Mouse (Mus musculus): Measurements from ENCODE around the gene Stard9. TPM values are rescaled to one million over a fixed set of nuclear protein-coding genes. Genes with fewer than 3 reads are reported as not detected.
"Not testable (repeated sequence)": the region's sequence is repeated elsewhere in the genome, so short reads cannot be mapped to it uniquely, and the experiment has no call there.

The Stard9 gene
- polyA plus RNA-seq, 1 experiment: 22.1 TPM

DNA sequence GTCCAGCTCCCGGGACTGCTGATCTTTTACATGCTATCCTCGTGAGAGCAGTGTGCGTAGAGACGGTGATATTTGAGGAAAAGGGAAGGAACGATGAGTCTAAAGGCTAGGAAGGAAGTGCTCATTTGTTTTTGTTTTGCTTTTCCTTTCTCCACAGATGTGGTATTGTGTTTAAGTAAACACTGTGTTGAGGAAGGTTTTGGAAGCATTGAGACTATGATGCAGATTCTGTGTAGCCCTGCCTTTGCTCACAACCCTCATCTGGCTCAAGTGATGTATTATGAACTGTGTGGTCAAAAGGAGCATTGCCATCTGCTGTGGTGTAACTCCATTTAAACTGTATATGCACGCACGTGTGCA lies 24.0 kb downstream of the Stard9 start:
- DNase-seq (ENCODE audit: low spot score): no peak

DNA sequence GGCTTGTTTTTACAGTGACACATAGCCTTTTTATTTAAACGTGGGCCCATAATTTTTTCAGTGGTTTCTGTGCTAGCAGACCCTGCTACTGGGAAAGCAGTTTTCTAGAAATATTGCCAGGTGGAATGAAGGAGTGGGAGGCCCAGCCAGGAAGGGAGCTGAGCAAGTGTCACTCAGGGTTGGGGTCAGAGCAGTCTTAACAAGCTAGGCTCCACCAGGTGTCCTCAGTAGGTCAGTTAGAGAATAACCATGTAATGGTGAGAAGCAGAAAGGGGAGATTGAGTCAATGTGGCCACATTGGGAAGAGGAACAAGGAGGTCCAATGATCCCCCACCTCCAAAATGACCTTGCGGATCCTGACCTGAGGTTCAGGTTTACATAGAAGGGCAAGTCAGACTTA lies 25.8 kb downstream of the Stard9 start:
- no peak for DNase-seq (ENCODE audit: low spot score)

DNA sequence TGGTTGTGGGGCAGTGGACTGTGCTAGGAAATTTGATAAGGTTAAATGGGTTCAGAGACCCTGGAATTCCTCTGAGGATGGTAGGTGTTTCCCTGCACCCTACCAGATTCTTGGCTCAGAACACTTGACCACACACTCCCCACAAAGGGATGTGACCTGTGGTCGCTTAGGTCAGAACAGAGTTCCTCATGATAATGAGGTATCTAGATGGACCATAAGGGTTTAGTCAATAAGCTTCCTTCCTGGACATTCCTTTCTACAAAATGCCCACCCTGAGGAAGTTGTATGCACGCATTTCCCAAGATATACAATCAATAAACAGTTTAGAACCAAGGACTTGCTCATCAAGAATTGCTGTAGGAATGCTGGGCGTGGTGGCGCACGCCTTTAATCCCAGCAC lies 27.0 kb downstream of the Stard9 start:
- no peak for DNase-seq (ENCODE audit: low spot score)

GRCm38 (mm10) chr2:120656711-120657110 lies 27.8 kb downstream of the Stard9 start:
- no peak for DNase-seq (ENCODE audit: low spot score)

DNA sequence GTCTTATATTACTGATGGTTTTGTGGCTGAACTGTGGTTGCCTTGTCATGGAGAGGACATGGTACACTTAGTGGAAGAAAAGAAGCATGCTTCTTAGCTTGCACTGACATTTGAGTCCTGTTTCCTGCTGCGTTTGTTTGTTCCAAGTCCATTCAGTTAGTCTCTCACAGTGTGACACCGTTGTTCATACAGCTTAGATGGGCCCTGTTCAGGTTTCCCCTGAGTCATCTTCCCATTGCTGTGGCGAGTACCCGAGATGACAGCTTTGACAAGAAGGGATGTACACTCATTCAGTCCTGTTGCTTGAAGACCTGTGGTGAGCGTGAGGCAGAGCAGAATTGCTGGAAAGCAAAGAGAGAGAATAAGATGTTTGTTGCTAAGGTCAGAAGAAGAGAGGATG lies 29.6 kb downstream of the Stard9 start:
- DNase-seq (ENCODE audit: low spot score): no peak

- DNase-seq (ENCODE audit: low spot score): no peak
Observed at GRCm38 (mm10) chr2:120659318-120659717, 30.4 kb downstream of the Stard9 start.

GRCm38 (mm10) chr2:120660486-120661078 lies 31.7 kb downstream of the Stard9 start:
- DNase-seq (ENCODE audit: low spot score): no peak

DNA sequence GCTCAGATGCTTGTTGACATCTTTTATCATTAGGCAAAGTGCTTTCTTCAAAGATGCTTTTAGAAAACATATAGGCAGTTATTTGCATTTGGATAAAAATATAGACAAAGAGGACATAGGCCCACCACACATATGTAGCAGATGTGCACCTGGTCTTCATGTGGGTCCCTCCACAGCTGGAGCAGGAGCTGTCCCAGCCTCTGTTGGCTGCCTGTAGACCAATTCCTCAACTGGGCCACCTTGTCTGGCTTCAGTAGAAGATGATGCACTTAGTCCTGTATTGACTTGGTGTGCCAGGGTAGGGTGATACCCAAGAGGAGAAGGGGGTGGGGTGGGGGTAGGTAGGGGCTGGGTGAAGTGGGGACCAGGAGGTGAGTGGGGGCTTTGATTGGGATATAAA lies 33.8 kb downstream of the Stard9 start:
- DNase-seq (ENCODE audit: low spot score): no peak

DNA sequence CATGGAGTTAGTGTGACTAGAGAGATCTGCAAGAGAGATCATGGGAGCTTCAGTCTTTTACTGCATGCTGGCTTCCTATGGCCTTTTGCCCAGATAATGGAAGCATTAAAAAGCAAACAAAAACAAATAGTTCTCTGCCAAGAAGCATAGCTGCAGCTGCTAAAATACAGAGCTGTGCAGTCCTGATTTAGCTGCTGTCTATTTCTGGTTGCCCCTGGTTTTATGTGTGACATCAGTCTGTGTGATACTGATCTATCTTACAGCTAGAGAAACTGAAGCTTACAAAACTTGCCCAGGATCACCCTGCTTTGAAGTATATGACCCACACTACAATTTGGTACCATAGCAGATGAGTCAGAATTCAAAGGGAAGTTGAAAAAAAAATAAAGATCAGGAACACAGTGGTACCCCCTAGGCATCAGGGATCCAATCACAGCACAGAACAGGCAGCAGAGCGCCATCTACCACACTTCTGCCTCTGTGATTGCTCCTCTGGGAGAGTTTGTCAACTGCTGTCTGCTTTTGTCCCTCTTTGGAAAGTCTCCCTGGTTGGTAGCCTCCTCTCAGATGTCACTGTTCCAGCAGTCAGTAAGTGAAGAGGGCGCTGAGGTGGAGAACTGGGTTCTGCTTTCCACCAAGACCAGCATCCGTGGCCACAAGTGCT lies 34.7 kb downstream of the Stard9 start:
- DNase-seq (ENCODE audit: low spot score): no peak

DNA sequence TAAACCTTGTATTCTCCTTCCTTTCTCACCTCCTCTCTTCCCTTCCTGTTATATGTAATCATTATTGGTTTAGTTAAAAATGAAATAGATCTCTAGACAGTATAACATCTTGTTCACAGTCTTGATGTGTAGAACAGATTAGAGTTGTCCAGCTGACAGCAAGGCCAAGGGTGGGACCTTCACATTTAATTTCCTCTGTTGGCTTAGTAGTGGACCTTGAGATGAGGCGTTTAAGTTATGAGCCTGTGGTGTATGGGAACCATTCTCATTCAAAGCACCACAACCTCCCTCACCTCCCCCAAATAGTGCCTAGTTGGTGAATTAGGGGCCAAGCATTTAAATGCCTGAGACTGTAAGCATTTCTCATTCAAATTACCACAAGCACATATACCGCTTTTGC lies 38.5 kb downstream of the Stard9 start:
- DNase-seq (ENCODE audit: low spot score): no peak

DNA sequence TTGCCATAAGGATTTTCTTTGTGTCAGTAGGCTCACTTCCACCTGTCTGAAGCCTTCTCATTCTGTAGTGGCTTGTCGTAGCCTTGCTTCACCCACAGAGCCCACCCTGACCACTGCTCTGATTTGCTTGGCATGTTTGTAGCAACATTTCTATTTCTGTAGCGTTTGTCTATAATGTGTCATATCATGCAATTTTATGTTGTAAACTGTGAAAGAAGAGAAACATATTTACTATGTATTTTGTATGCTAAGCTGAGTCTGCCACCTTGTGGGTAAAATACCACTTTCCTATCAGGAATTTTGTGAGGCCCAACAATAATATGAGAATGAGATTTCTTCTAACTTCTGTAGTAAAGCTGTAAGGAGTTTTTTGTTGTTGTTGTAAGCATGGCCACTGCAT lies 41.3 kb downstream of the Stard9 start:
- DNase-seq (ENCODE audit: low spot score): no peak

DNA sequence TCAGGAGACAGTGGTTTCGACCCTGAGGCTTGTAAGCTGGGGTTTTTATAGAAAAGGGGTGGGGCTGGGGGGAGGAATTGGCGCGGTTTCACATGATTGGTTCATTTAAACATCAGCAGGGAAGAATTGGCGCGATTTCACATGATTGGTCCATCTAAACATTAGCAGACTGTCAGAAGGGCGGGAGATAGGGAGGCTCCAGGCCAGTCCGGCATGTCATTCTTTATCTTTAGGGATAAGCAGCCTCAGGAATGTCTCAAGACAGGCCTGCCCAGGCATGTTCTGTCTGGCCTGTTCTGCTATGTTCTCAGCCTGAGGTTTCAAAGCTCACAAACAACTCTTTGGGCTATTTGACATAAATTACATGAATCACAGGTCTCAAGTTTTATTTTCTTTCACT lies 52.2 kb downstream of the Stard9 start:
- DNase-seq (ENCODE audit: low spot score): not testable (repeated sequence)

DNA sequence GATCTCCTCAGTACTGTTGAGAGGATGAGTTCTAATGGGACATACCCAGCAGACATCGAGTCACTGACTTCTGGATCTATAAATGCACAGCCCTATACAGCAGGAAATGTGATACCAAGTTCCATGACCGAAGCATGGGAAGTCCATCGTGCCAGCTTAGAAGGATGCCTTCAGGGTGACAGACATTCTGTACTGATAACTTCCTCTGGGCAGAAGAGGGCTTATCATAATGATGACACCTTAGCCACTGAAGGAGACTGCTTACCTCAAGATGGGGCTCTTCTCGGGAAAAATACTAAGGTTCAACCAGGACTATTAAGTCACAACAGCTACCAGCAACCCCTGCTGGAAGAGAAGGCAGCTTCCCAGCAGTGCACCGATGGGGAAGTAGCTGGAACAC lies 68.8 kb downstream of the Stard9 start:
- no peak for DNase-seq (ENCODE audit: low spot score)

DNA sequence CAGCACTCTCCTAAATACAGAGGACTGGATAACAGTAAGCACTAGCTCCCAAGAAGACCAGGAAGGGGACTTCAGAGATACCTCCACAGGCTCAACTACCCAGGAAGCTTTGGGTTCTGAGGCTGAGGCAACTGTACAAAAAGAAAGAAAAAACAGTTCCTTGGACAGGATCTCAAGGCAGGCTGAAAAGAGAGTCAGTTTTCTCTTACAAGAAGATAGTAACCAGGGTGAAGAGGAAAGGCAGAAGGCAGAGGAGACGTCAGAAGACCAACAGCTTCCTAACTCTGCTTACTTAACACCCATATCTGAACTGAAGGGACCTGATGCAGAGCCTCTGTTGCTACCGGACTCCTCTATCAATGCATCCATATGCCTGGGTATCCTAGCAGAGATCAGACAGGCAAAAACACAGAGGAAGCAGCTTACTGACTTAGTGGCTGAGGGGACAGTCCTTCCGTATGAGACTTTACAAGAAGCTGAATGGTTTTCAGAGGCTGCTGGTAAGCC lies 71.5 kb downstream of the Stard9 start:
- DNase-seq (ENCODE audit: low spot score): no peak

DNA sequence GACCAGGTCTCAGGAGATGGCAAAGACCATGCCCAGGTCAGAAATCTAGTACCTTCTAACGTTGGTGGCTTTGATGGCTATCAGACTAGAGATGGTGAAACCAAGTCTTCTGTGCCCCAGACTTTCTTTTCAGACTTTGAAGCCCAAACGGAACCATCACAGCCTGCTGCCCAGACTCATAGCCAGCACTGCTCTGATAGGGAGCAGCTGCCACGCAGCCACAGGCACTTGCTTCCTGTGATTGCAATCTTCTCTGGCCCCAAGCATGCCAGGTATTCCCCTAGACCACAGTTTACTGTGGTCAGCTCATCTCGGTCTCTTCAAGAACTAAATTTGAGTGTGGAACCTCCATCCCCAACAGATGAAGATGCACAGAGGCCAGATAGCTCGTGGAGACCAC lies 73.8 kb downstream of the Stard9 start:
- no peak for DNase-seq (ENCODE audit: low spot score)

DNA sequence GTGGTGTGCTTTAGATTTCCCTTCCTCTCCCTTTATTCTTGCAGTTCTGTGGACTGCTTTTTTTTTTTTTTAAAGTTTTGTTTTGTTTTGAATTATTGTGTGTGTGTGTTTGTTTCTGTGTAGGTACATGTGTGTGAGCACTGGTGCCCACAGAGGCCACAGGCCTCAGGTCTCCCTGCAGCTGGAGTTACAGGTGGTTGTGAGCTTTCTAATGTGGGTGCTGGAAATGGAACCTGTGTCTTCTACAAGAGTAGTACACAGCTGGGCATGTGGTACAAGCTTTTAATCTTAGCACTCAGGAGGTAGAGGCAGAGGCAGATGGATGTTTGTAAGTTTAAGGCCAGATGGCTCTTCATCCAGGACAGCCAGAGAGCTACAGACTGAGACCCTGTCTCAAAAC lies 78.1 kb downstream of the Stard9 start:
- no peak for DNase-seq (ENCODE audit: low spot score)

GRCm38 (mm10) chr2:120710154-120710553 lies 81.2 kb downstream of the Stard9 start:
- no peak for DNase-seq (ENCODE audit: low spot score)

- no peak for DNase-seq (ENCODE audit: low spot score)
Observed at GRCm38 (mm10) chr2:120710948-120711347, 82.0 kb downstream of the Stard9 start.

DNA sequence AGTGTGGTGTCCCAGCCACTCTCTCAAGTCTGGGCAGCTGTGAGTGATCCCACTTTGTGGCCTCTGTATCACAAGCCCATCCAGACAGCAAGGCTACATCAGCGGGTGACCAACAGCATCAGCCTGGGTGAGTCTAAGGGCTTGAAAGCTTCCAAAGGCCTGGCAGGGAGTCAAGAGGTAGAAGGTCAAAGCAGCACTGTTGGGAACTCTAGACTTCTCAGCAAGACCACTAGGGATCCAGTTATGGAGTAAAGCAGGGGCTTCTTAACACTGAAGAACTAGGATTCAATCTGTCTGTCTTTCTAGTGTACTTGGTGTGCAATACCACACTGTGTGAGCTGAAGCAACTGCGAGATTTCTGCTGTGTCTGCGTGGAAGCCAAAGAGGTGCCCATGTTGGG lies 84.5 kb downstream of the Stard9 start:
- DNase-seq (ENCODE audit: low spot score): no peak

GRCm38 (mm10) chr2:120718496-120718895 lies 89.6 kb downstream of the Stard9 start:
- no peak for DNase-seq (ENCODE audit: low spot score)

- DNase-seq (ENCODE audit: low spot score): no peak
Observed at GRCm38 (mm10) chr2:120720821-120721220, 91.9 kb downstream of the Stard9 start.

GRCm38 (mm10) chr2:120721911-120722310 lies 93.0 kb downstream of the Stard9 start:
- DNase-seq (ENCODE audit: low spot score): no peak

- no peak for DNase-seq (ENCODE audit: low spot score)
Observed at GRCm38 (mm10) chr2:120722491-120722890, 93.6 kb downstream of the Stard9 start.

GRCm38 (mm10) chr2:120723621-120724020 lies 94.7 kb downstream of the Stard9 start:
- no peak for DNase-seq (ENCODE audit: low spot score)
